ENCODE assay signal across 8 mouse cellular contexts in genomic region chr2:29052943-29053454, GRCm38 (mm10). TPM values are rescaled to one million over a fixed set of nuclear protein-coding genes. Genes with fewer than 3 reads are reported as not detected.
DNase-seq lines count a peak whose midpoint lies in the region; ATAC-seq lines count a peak whose summit lies in the region.

No protein-coding gene starts in this region.

- ATAC-seq in frontal cortex, adult (ENCODE audit: low TSS enrichment), result no peak
- peak; percentile 27 for ATAC-seq in activated CD4-positive, CD25-positive, alpha-beta regulatory T cell, adult 4 months
- peak; percentile 30 to 60 for ATAC-seq in hematopoietic stem cell, adult 5-6 weeks (replicated peaks in 1 of 2; ENCODE audit: insufficient read depth in 1 of 2, low FRiP score in 2 of 2, low TSS enrichment in 1 of 2, low read depth in 1 of 2, poor library complexity in 2 of 2, severe bottlenecking in 2 of 2)
- ATAC-seq in megakaryocyte-erythroid progenitor cell, adult 5-6 weeks (replicated peaks; ENCODE audit: low FRiP score, low TSS enrichment, poor library complexity, severe bottlenecking), result peak; percentile 37; the same call in 1 of the 2 replicates

- peak; percentile 44 for DNase-seq in frontal cortex, postnatal 25 days (ENCODE audit: low spot score in 2 of 2)
- DNase-seq in embryo, embryonic 11 days, result peak; percentile 80
- peak; percentile 34 to 76 for DNase-seq in layer of hippocampus, postnatal 25 days (ENCODE audit: extremely low spot score in 1 of 2, low spot score in 1 of 2)
- DNase-seq in right cerebral cortex, postnatal 14 days, result peak; percentile 68

RNA-seq across cellular contexts. Expression of gene Cfap77, which starts 1.9 kb away (rescaled TPM):
- polyA plus RNA-seq in activated CD4-positive, CD25-positive, alpha-beta regulatory T cell, adult 4 months (2017; shearing (Covaris generic)), result 1 to 10 TPM; 1.2 TPM
- 1.7 TPM in 1 of 2 replicates, not detected in the other for total RNA-seq in hematopoietic stem cell, adult 5-6 weeks (2017)
- total RNA-seq in layer of hippocampus, postnatal 25 days (2021), result under 1 TPM; 0.54 to 0.80 TPM
- 2.4 TPM in 1 of 2 replicates, not detected in the other for total RNA-seq in megakaryocyte-erythroid progenitor cell, adult 5-6 weeks (2014; fragmentation: Nextera tagmentation)
- total RNA-seq in megakaryocyte-erythroid progenitor cell, adult 5-6 weeks (2017), result 2.2 TPM in 1 of 2 replicates, not detected in the other

RNA-seq across cellular contexts. Expression of gene Ttf1, which starts 7.1 kb away (rescaled TPM):
- 10 to 100 TPM; 15.4 to 18.3 TPM for polyA plus RNA-seq in activated CD4-positive, CD25-positive, alpha-beta regulatory T cell, adult 4 months (2017; shearing (Covaris generic))
- 22.9 and 25.1 TPM in 2 replicates for total RNA-seq in hematopoietic stem cell, adult 5-6 weeks (2017)
- total RNA-seq in layer of hippocampus, postnatal 25 days (2021), result 10 to 100 TPM in 1 of 2 experiments, 1 to 10 TPM in 1; 9.1 to 12.8 TPM
- 23.8 and 24.3 TPM in 2 replicates for total RNA-seq in megakaryocyte-erythroid progenitor cell, adult 5-6 weeks (2014; fragmentation: Nextera tagmentation)
- total RNA-seq in megakaryocyte-erythroid progenitor cell, adult 5-6 weeks (2017), result 20.0 and 22.5 TPM in 2 replicates
